Mouse (Mus musculus): ENCODE data around the gene Fahd1.

The Fahd1 gene

GRCm38 (mm10) chr17:24850065-24850772 lies at the start of gene Fahd1:
TSS of gene Fahd1 (minus strand) at chr17:24850364.
- DNase-seq: peak; percentile 93 to 96

GRCm38 (mm10) chr17:24899153-24899552 lies 49.0 kb upstream of the Fahd1 start:
- DNase-seq: no peak

- DNase-seq: no peak
Measured at GRCm38 (mm10) chr17:24898041-24898854, 48.1 kb upstream of the Fahd1 start.

GRCm38 (mm10) chr17:24897600-24897999 lies 47.4 kb upstream of the Fahd1 start:
- DNase-seq: no peak

GRCm38 (mm10) chr17:24896993-24897269 lies 46.8 kb upstream of the Fahd1 start:
- DNase-seq: no peak

- DNase-seq: peak; percentile 64 to 70
Measured at GRCm38 (mm10) chr17:24896241-24896992, 46.3 kb upstream of the Fahd1 start, which contains the start of gene Nme3. TSS of gene Nme3 (plus strand) at chr17:24896500.

- DNase-seq: no peak
Measured at GRCm38 (mm10) chr17:24895571-24896240, 45.5 kb upstream of the Fahd1 start.

GRCm38 (mm10) chr17:24894995-24895547 lies 44.9 kb upstream of the Fahd1 start, which contains the start of the genes Eme2 and Mrps34:
TSS of gene Eme2 (minus strand) at chr17:24895087.
TSS of gene Mrps34 (plus strand) at chr17:24895116.
- DNase-seq: peak; percentile 55 to 66

- no peak for DNase-seq
Measured at GRCm38 (mm10) chr17:24894061-24894994, 44.2 kb upstream of the Fahd1 start.

- no peak for DNase-seq
Measured at GRCm38 (mm10) chr17:24893276-24893675, 43.1 kb upstream of the Fahd1 start.

GRCm38 (mm10) chr17:24892785-24893184 lies 42.6 kb upstream of the Fahd1 start:
- DNase-seq: no peak

- DNase-seq: no peak
Measured at GRCm38 (mm10) chr17:24891321-24891720, 41.2 kb upstream of the Fahd1 start.

GRCm38 (mm10) chr17:24890151-24891092 lies 40.3 kb upstream of the Fahd1 start:
- no peak for DNase-seq

GRCm38 (mm10) chr17:24888862-24889261 lies 38.7 kb upstream of the Fahd1 start:
- no peak for DNase-seq

- no peak for DNase-seq
Measured at GRCm38 (mm10) chr17:24887291-24888080, 37.3 kb upstream of the Fahd1 start.

GRCm38 (mm10) chr17:24886932-24887271 lies 36.7 kb upstream of the Fahd1 start:
- DNase-seq: no peak

GRCm38 (mm10) chr17:24886134-24886931 lies 36.2 kb upstream of the Fahd1 start, which contains the start of the genes Nubp2 and Spsb3:
TSS of gene Nubp2 (minus strand) at chr17:24886349.
TSS of gene Spsb3 (plus strand) at chr17:24886643.
- DNase-seq: peak; percentile 92 to 99

All from thymus, adult 18-20 months (tissue).